Mouse (Mus musculus): ENCODE measurements at regions not wholly inside any gene's neighbourhood (a gene's known extent, or its start where the extent isn't known, plus 50 kb on each side); places are given as distances from the start of the nearest gene placed in this dataset.
A peak's percentile ranks its signal among the peaks of the same experiment; 100 is the strongest.

GRCm38 (mm10) chr3:153776738-153777137, 51.8 kb upstream of the St6galnac3 start:
- H3K4me2 ChIP-seq (replicated peaks; ENCODE audit: low read depth, low read length) = no peak overlapping the region
- no peak overlapping the region for H3K4me3 ChIP-seq (ENCODE audit: low read length)
- H3K9ac ChIP-seq (replicated peaks; ENCODE audit: low read length) = no peak overlapping the region
- no peak overlapping the region for H3K27ac ChIP-seq (ENCODE audit: low read length)
- H3K4me1 ChIP-seq (ENCODE audit: insufficient read depth, low read length) = no peaks in the 10 kb centered on the region
- ATAC-seq (ENCODE audit: low FRiP score, low TSS enrichment) = no peak
- no peaks in the 10 kb centered on the region for H3K9me3 ChIP-seq (ENCODE audit: low read length)
- no peaks in the 10 kb centered on the region for H3K36me3 ChIP-seq (ENCODE audit: insufficient read depth, low read length)
- no peaks in the 10 kb centered on the region for H3K27me3 ChIP-seq (ENCODE audit: insufficient read depth, low read length)
- 73% methylated on average over 2 of the region's 2 CpGs for WGBS

- no peak for ATAC-seq (ENCODE audit: low FRiP score, low TSS enrichment)
- Histone ChIP-seq H3K9me3 (ENCODE audit: low read length) (no peaks in the 10 kb centered on the region), H3K27ac (ENCODE audit: low read length) (no peak overlapping the region), H3K4me1 (ENCODE audit: insufficient read depth, low read length) (peaks cover 12% of the 10 kb centered on the region), H3K9ac (replicated peaks; ENCODE audit: low read length) (no peak overlapping the region), H3K36me3 (ENCODE audit: insufficient read depth, low read length) (no peaks in the 10 kb centered on the region), H3K4me2 (replicated peaks; ENCODE audit: low read depth, low read length) (no peak overlapping the region), H3K4me3 (ENCODE audit: low read length) (no peak overlapping the region), H3K27me3 (ENCODE audit: insufficient read depth, low read length) (no peaks in the 10 kb centered on the region)
- WGBS = 75% methylated on average over 7 of the region's 7 CpGs
Measured at GRCm38 (mm10) chr3:153778386-153778785, 53.4 kb upstream of the St6galnac3 start.

- Histone ChIP-seq H3K4me1 (ENCODE audit: insufficient read depth, low read length) (peaks cover 23% of the 10 kb centered on the region), H3K4me3 (ENCODE audit: low read length) (no peak overlapping the region), H3K9me3 (ENCODE audit: low read length) (no peaks in the 10 kb centered on the region), H3K36me3 (ENCODE audit: insufficient read depth, low read length) (no peaks in the 10 kb centered on the region), H3K9ac (replicated peaks; ENCODE audit: low read length) (no peak overlapping the region), H3K27me3 (ENCODE audit: insufficient read depth, low read length) (no peaks in the 10 kb centered on the region), H3K4me2 (replicated peaks; ENCODE audit: low read depth, low read length) (no peak overlapping the region), H3K27ac (ENCODE audit: low read length) (no peak overlapping the region)
- WGBS = 63% methylated on average over 5 of the region's 5 CpGs
- ATAC-seq (ENCODE audit: low FRiP score, low TSS enrichment) = no peak
Measured at GRCm38 (mm10) chr3:153782467-153782866, 57.5 kb upstream of the St6galnac3 start.

DNA sequence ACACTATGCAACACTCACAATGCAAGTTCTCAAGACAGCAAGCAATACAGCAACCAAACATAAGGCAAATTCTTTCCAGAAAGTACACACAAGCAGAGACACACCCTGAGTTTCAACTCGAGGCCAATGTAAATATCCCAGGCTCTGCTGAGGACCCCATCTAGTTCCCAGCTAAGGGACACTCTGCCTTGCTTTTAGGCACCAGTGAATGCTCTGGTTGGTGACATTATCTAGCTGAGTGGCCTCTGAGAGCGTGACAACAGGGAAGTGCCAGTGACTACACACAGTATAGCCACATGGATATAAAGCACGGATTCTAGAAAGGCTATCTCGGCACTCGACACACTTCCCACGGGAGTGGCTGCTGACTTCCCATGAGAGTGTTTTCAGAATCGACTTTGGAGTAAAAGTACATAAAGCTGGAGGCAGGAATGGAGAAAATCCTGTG, 58.3 kb upstream of the St6galnac3 start:
- Histone ChIP-seq H3K9ac (replicated peaks; ENCODE audit: low read length) (no peak overlapping the region), H3K9me3 (ENCODE audit: low read length) (no peaks in the 10 kb centered on the region), H3K4me1 (ENCODE audit: insufficient read depth, low read length) (peaks cover 23% of the 10 kb centered on the region), H3K27ac (ENCODE audit: low read length) (peak overlapping the region; percentile 68), H3K4me3 (ENCODE audit: low read length) (no peak overlapping the region), H3K27me3 (ENCODE audit: insufficient read depth, low read length) (no peaks in the 10 kb centered on the region), H3K36me3 (ENCODE audit: insufficient read depth, low read length) (no peaks in the 10 kb centered on the region), H3K4me2 (replicated peaks; ENCODE audit: low read depth, low read length) (peak overlapping the region; percentile 8; the same call in 1 of the 2 replicates)
- ATAC-seq (ENCODE audit: low FRiP score, low TSS enrichment) = peak; percentile 36; the same call in 1 of the 2 replicates
- WGBS = 45% methylated on average over 7 of the region's 7 CpGs

GRCm38 (mm10) chr3:153783928-153784570, 59.1 kb upstream of the St6galnac3 start:
- peak overlapping the region; percentile 68 for H3K27ac ChIP-seq (ENCODE audit: low read length)
- H3K4me2 ChIP-seq (replicated peaks; ENCODE audit: low read depth, low read length) = peak overlapping the region; percentile 8; the same call in 1 of the 2 replicates
- H3K4me3 ChIP-seq (ENCODE audit: low read length) = no peak overlapping the region
- peak; percentile 85 for ATAC-seq (ENCODE audit: low FRiP score, low TSS enrichment)
- no peaks in the 10 kb centered on the region for H3K27me3 ChIP-seq (ENCODE audit: insufficient read depth, low read length)
- H3K9ac ChIP-seq (replicated peaks; ENCODE audit: low read length) = no peak overlapping the region
- H3K4me1 ChIP-seq (ENCODE audit: insufficient read depth, low read length) = peaks cover 27% of the 10 kb centered on the region
- 34% methylated on average over 8 of the region's 8 CpGs for WGBS
- no peaks in the 10 kb centered on the region for H3K36me3 ChIP-seq (ENCODE audit: insufficient read depth, low read length)
- no peaks in the 10 kb centered on the region for H3K9me3 ChIP-seq (ENCODE audit: low read length)

- no peak for ATAC-seq (ENCODE audit: low FRiP score, low TSS enrichment)
- peaks cover 6% of the 10 kb centered on the region for H3K4me1 ChIP-seq (ENCODE audit: insufficient read depth, low read length)
- no peaks in the 10 kb centered on the region for H3K27me3 ChIP-seq (ENCODE audit: insufficient read depth, low read length)
- no peaks in the 10 kb centered on the region for H3K36me3 ChIP-seq (ENCODE audit: insufficient read depth, low read length)
- H3K9ac ChIP-seq (replicated peaks; ENCODE audit: low read length) = no peak overlapping the region
- H3K4me3 ChIP-seq (ENCODE audit: low read length) = no peak overlapping the region
- H3K27ac ChIP-seq (ENCODE audit: low read length) = no peak overlapping the region
- no peaks in the 10 kb centered on the region for H3K9me3 ChIP-seq (ENCODE audit: low read length)
- no peak overlapping the region for H3K4me2 ChIP-seq (replicated peaks; ENCODE audit: low read depth, low read length)
- 88% methylated on average over 7 of the region's 7 CpGs for WGBS
Measured at GRCm38 (mm10) chr3:153790455-153790856, 53.6 kb upstream of the Asb17 start.

GRCm38 (mm10) chr3:153790883-153791609, 53.0 kb upstream of the Asb17 start:
- H3K4me1 ChIP-seq (ENCODE audit: insufficient read depth, low read length) = peaks cover 6% of the 10 kb centered on the region
- no peak; the same call in 1 of the 2 replicates for ATAC-seq (ENCODE audit: low FRiP score, low TSS enrichment)
- WGBS = 76% methylated on average over 9 of the region's 9 CpGs
- H3K4me2 ChIP-seq (replicated peaks; ENCODE audit: low read depth, low read length) = no peak overlapping the region
- H3K4me3 ChIP-seq (ENCODE audit: low read length) = no peak overlapping the region
- H3K9ac ChIP-seq (replicated peaks; ENCODE audit: low read length) = no peak overlapping the region
- H3K27me3 ChIP-seq (ENCODE audit: insufficient read depth, low read length) = no peaks in the 10 kb centered on the region
- no peaks in the 10 kb centered on the region for H3K36me3 ChIP-seq (ENCODE audit: insufficient read depth, low read length)
- no peaks in the 10 kb centered on the region for H3K9me3 ChIP-seq (ENCODE audit: low read length)
- H3K27ac ChIP-seq (ENCODE audit: low read length) = no peak overlapping the region

GRCm38 (mm10) chr3:153791610-153792363, 52.2 kb upstream of the Asb17 start:
- 80% methylated on average over 11 of the region's 11 CpGs for WGBS
- H3K9ac ChIP-seq (replicated peaks; ENCODE audit: low read length) = no peak overlapping the region
- H3K4me1 ChIP-seq (ENCODE audit: insufficient read depth, low read length) = peaks cover 6% of the 10 kb centered on the region
- peak; percentile 58; the same call in 1 of the 2 replicates for ATAC-seq (ENCODE audit: low FRiP score, low TSS enrichment)
- H3K36me3 ChIP-seq (ENCODE audit: insufficient read depth, low read length) = no peaks in the 10 kb centered on the region
- H3K4me2 ChIP-seq (replicated peaks; ENCODE audit: low read depth, low read length) = no peak overlapping the region
- no peaks in the 10 kb centered on the region for H3K9me3 ChIP-seq (ENCODE audit: low read length)
- H3K27me3 ChIP-seq (ENCODE audit: insufficient read depth, low read length) = no peaks in the 10 kb centered on the region
- no peak overlapping the region for H3K27ac ChIP-seq (ENCODE audit: low read length)
- no peak overlapping the region for H3K4me3 ChIP-seq (ENCODE audit: low read length)

DNA sequence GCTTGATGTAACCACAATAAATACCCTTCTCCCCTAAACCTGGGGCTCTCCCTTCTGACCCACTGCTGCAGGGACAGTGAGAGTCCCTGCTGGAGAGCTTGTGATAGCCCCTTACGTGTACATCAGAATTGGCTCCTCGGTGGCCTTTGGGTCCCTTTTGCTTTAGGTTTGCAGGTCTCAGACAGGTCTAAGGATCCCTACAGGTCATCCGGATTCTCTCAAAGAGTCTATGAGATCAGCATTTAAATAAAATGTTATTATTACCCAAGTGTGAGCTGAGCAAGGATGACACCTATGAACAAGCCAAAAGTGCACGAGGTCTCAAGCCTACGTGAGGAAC, 51.7 kb upstream of the Asb17 start:
- no peak for ATAC-seq (ENCODE audit: low FRiP score, low TSS enrichment)
- no peak overlapping the region for H3K9ac ChIP-seq (replicated peaks; ENCODE audit: low read length)
- H3K4me3 ChIP-seq (ENCODE audit: low read length) = no peak overlapping the region
- no peaks in the 10 kb centered on the region for H3K27me3 ChIP-seq (ENCODE audit: insufficient read depth, low read length)
- WGBS = 87% methylated on average over 5 of the region's 5 CpGs
- H3K4me1 ChIP-seq (ENCODE audit: insufficient read depth, low read length) = peaks cover 6% of the 10 kb centered on the region
- no peaks in the 10 kb centered on the region for H3K36me3 ChIP-seq (ENCODE audit: insufficient read depth, low read length)
- H3K27ac ChIP-seq (ENCODE audit: low read length) = no peak overlapping the region
- no peaks in the 10 kb centered on the region for H3K9me3 ChIP-seq (ENCODE audit: low read length)
- H3K4me2 ChIP-seq (replicated peaks; ENCODE audit: low read depth, low read length) = no peak overlapping the region
